Mouse (Mus musculus) small intestine, adult 2 months (tissue): Measurements from ENCODE around the gene Eif4b.

Experiments
- CTCF ChIP-seq: fragments of 200-500 bp; IDR thresholded peaks from 2 replicates; pipeline ENCODE4 v1.5.1; 2012; ENCODE audit warnings: low read depth, mild to moderate bottlenecking, control low read depth, inconsistent platforms, low read length, moderate library complexity, mixed read lengths; ENCODE audit not compliant: insufficient replicate concordance, insufficient read length; ENCODE audit errors: extremely low read depth
- POLR2A ChIP-seq: fragments of 200-500 bp; IDR thresholded peaks from 2 replicates; pipeline ENCODE4 v1.6.1; 2012; ENCODE audit warnings: low read depth, mild to moderate bottlenecking, control low read depth, inconsistent platforms, low read length, moderate library complexity

DNA sequence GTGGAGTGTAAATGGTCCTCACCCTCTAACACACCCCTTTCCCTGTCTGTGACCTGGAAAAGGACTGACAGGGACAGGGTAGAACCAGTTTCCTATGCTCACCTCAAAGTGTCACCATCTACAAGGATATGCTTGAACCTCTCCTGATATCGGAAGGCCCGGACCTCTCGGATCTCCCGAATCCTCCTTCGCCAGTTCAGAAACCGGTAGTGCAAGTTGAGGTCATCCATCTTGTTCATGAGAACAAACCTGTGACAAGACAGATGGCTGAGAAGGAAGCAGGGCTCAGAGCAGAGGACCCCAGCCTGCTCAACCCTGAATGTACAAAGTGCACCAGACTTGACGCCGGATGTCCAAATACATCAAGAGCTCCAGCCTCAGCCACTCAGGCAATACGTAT, 59.7 kb downstream of the Eif4b start:
- TF ChIP-seq CTCF (no peak), POLR2A (no peak)
